Mouse (Mus musculus) hindbrain, embryonic 10.5 days (tissue): ENCODE results near the gene Rapgef3. TPM values are rescaled to one million over a fixed set of nuclear protein-coding genes. Genes with fewer than 3 reads are reported as not detected.
A peak's percentile ranks its signal among the peaks of the same experiment; 100 is the strongest.

Experiments
- DNase-seq: peaks from one replicate; pipeline ENCODE4 v3.0.0-alpha.2; 2017; ENCODE audit warnings: low spot score
- H3K27ac ChIP-seq: fragments of 300-500 bp; sonication (generic); 2 replicates; pipeline ENCODE4 v1.5.1; 2016; ENCODE audit warnings: mild to moderate bottlenecking, moderate library complexity
- H3K27me3 ChIP-seq: fragments of 300-500 bp; sonication (generic); 2 replicates; pipeline ENCODE4 v1.6.1; 2016; ENCODE audit warnings: mild to moderate bottlenecking; ENCODE audit not compliant: poor library complexity, insufficient read depth, severe bottlenecking
- H3K36me3 ChIP-seq: fragments of 300-500 bp; sonication (generic); 2 replicates; pipeline ENCODE4 v1.6.1; 2016; ENCODE audit warnings: mild to moderate bottlenecking, moderate library complexity
- H3K4me1 ChIP-seq: fragments of 300-500 bp; sonication (generic); replicated peaks from 2 replicates; pipeline ENCODE4 v1.6.1; 2016; ENCODE audit warnings: mild to moderate bottlenecking
- H3K4me3 ChIP-seq: fragments of 300-500 bp; sonication (generic); 2 replicates; pipeline ENCODE4 v1.5.1; 2016; ENCODE audit warnings: mild to moderate bottlenecking, moderate library complexity
- H3K9me3 ChIP-seq: fragments of 300-500 bp; sonication (generic); 2 replicates; pipeline ENCODE4 v1.6.1; 2016; ENCODE audit warnings: mild to moderate bottlenecking, moderate library complexity
- WGBS: fragments of 180-500 bp; shearing (Covaris S2); methylation state at CpG from one replicate; pipeline ENCODE4 v1.1.7; 2016; 5-methylcytosine and 5-hydroxymethylcytosine counted together
- polyA plus RNA-seq: library from polyadenylated mRNA; unstranded; fragments of >200 nt; fragmentation: Nextera tagmentation; extraction: Ambion mirVana; gene quantifications from 2 replicates; pipeline ENCODE4 v1.2.1, GENCODE M21; 2016

The Rapgef3 gene
- polyA plus RNA-seq, 1 experiment from 2014 or later, result 6.2 TPM

DNA sequence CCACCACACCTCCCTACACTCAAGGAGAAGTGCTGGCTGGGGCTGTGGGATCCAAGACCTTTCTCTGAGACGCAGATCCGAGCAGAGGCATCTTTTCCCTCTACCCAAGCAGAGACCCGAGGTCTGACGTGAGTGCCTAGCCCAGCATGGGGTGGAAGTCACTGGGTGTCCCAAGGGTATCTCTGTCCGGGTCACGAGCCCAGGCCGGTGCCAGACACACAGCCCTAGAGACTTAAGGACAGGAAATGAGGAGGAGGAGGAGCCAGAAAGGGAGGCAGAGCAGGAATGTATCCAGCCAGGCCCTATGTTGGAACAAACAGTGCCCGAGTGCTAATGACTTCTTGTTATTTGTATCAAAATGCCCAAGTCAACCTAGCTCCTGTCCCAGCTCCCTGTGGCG lies 5.0 kb downstream of the Rapgef3 start:
- peaks cover 65% of the 10 kb centered on the region for H3K27me3 ChIP-seq

DNA sequence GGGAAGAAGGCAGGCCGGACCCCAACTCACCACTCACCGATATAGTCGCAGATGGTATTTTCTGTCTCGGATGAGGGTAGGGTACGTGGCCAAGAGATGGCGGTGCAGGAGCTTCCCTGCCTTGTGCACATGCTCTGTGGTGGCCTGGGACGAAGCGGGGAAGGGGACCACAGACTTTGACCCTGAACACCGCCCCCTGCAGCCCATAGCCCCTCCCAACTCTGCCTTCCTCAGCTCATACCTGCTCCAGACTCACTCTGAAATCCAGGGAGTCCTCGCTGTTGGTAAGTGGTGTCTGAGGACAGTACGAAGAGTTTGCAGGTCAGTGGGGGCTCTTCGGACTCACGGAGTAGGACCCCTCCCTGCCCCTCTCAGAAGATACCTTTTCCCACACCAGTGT lies 6.3 kb downstream of the Rapgef3 start:
- H3K4me3 ChIP-seq, result no peak overlapping the region
- H3K4me1 ChIP-seq, result peaks cover 49% of the 10 kb centered on the region
- H3K27me3 ChIP-seq, result peaks cover 53% of the 10 kb centered on the region
- WGBS, result 34% methylated on average over 13 of the region's 13 CpGs
- H3K9me3 ChIP-seq, result no peaks in the 10 kb centered on the region
- DNase-seq, result no peak
- no peak overlapping the region for H3K27ac ChIP-seq
- no peaks in the 10 kb centered on the region for H3K36me3 ChIP-seq

More for the DNA sequence above, 5.0 kb downstream of the Rapgef3 start:
- no peak for DNase-seq
- 71% methylated on average over 9 of the region's 9 CpGs for WGBS
- Histone ChIP-seq H3K4me3 (no peak overlapping the region), H3K36me3 (no peaks in the 10 kb centered on the region), H3K27ac (no peak overlapping the region), H3K9me3 (no peaks in the 10 kb centered on the region), H3K4me1 (peaks cover 62% of the 10 kb centered on the region)

DNA sequence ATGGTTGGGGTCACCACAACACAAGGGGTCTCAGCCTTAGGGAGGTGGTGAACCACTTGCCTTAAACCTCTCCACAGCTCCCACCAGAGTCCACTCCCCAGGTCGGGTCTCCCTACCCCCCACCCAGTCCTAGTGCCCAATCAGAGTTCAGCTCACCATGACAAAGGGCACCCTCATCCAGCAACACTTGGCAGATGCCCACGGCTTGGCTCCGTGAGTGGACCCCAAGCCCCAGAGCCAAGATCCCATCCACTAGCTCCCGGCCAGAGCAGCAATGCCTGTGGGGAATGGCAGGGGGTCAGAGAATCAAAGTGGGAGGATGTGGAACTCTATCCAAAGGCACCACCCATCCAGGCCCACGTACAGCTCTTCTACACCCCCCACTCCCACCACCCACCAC lies 6.8 kb downstream of the Rapgef3 start:
- no peak overlapping the region for H3K4me3 ChIP-seq
- DNase-seq, result no peak
- peaks cover 50% of the 10 kb centered on the region for H3K27me3 ChIP-seq
- no peaks in the 10 kb centered on the region for H3K9me3 ChIP-seq
- H3K27ac ChIP-seq, result no peak overlapping the region
- 71% methylated on average over 5 of the region's 5 CpGs for WGBS
- no peaks in the 10 kb centered on the region for H3K36me3 ChIP-seq
- H3K4me1 ChIP-seq, result peaks cover 48% of the 10 kb centered on the region

DNA sequence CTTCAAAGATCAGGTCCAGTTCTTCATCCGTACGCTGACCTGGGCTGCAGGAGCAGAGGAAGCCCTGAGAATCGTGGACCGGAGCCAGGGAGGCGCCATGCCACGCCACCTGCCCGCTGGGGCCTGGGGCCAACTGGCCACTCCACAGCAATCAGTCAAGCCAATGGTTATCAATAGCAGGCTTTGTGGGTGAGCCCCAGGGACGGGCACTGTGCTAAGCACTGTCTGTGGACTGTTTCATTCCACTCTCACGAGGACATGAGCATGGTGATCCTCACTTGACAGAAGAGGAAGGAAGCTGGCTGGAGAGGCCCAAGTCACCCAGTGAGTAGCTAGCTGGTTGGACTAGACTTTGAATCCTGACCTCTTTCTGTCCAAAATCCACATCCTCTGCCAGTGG lies 7.8 kb downstream of the Rapgef3 start:
- no peak overlapping the region for H3K27ac ChIP-seq
- peaks cover 48% of the 10 kb centered on the region for H3K4me1 ChIP-seq
- H3K36me3 ChIP-seq, result no peaks in the 10 kb centered on the region
- WGBS, result 90% methylated on average over 9 of the region's 9 CpGs
- no peaks in the 10 kb centered on the region for H3K9me3 ChIP-seq
- no peak for DNase-seq
- H3K27me3 ChIP-seq, result peaks cover 41% of the 10 kb centered on the region
- no peak overlapping the region for H3K4me3 ChIP-seq

DNA sequence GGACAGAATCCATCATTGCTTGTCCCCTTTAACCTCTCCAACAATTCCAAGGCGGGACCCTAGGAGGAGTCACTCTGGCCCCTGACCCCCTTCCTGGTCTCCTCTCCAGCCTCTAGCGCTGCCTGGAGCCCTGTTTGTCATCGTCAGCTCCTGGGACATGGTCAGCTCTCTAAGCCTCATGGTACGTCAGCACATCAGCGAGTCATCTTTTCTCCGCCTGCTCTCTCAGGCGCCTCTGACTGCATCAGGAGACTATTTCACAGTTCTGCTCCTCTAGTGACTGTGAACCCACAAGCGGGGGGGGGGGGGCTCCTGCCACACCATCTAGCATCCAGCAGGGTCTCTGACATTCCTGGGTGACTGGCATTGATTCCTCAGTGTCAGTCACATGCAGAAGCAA lies 12.4 kb downstream of the Rapgef3 start:
- no peak for DNase-seq
- Histone ChIP-seq H3K9me3 (no peaks in the 10 kb centered on the region), H3K4me3 (no peak overlapping the region), H3K27me3 (peaks cover 9% of the 10 kb centered on the region; the same call in 1 of the 2 replicates), H3K4me1 (peaks cover 34% of the 10 kb centered on the region), H3K27ac (0 out of 2 replicates have a peak overlapping the region, but pooled peaks have one; percentile 3), H3K36me3 (no peaks in the 10 kb centered on the region)
- WGBS, result 38% methylated on average over 8 of the region's 8 CpGs

DNA sequence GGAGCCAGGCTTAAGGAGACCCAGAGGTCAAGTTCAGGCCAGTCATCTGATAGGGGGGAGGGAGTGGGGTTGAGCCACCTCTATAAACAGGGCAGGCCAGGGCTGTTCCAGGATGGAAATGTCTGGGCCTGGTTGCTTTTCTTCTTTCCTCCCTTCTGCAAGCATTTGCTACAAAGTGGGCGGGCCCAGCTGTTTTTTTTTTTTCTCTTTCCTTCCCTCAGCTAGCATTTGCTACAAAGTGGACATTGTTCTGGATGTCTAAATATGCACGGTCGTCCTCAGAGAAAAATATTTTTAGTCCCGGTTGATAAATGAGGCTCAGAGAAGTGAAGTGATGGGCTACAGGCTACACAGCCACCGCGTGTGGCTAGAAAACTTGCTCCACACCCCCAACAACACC lies 13.3 kb downstream of the Rapgef3 start:
- no peak for DNase-seq
- Histone ChIP-seq H3K27me3 (peaks cover 8% of the 10 kb centered on the region; the same call in 1 of the 2 replicates), H3K4me1 (peaks cover 43% of the 10 kb centered on the region), H3K27ac (peak overlapping the region; percentile 59; the same call in 1 of the 2 replicates), H3K36me3 (no peaks in the 10 kb centered on the region), H3K4me3 (no peak overlapping the region), H3K9me3 (no peaks in the 10 kb centered on the region)
- WGBS, result 77% methylated on average over 6 of the region's 6 CpGs

DNA sequence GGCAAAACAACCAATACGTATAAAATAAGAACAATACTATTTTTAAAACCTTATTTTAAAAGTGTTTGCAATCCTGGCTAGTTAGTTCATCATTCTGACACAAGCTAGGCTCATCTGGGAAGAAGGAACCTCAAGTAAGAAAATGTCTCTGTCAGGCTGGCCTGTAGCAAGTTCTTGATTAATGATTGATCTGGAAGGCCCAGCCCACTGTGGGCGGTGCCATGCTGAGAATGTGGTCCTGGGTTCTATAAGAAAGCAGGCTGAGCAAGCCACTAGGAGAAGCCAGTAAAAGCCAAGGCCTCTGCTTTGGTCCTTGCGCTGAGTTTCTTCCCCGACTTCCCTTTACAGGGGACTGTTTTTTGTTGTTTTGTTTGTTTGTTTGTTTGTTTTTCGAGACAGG lies 15.3 kb downstream of the Rapgef3 start:
- WGBS, result 90% methylated on average over 5 of the region's 5 CpGs
- Histone ChIP-seq H3K27ac (no peak overlapping the region), H3K9me3 (no peaks in the 10 kb centered on the region), H3K36me3 (no peaks in the 10 kb centered on the region), H3K4me1 (peaks cover 59% of the 10 kb centered on the region), H3K27me3 (peaks cover 14% of the 10 kb centered on the region; the same call in 1 of the 2 replicates), H3K4me3 (no peak overlapping the region)
- DNase-seq, result no peak

DNA sequence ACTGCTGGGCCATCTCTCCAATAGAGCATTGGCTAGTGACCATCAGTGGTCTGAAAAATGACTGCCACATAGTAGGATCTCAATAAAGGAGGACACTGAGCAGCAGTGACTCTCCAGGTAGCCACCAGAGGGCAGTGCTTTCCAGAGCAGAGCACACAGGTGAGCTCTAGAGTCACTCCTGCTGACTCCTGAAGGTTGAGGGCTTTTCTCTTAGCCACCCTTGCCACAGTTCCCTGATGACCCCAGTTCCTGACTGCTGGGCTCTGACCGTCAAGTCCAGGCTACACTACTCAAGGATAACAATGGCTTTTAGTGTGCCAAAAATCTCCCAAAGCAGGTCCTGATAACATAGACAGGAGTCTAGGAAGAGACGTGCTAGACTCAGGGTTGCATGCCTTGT lies 16.1 kb downstream of the Rapgef3 start:
- Histone ChIP-seq H3K36me3 (no peaks in the 10 kb centered on the region), H3K27ac (no peak overlapping the region), H3K4me1 (peaks cover 65% of the 10 kb centered on the region), H3K4me3 (no peak overlapping the region), H3K9me3 (no peaks in the 10 kb centered on the region), H3K27me3 (peaks cover 14% of the 10 kb centered on the region; the same call in 1 of the 2 replicates)
- no peak for DNase-seq
- 93% methylated on average over 2 of the region's 2 CpGs for WGBS

DNA sequence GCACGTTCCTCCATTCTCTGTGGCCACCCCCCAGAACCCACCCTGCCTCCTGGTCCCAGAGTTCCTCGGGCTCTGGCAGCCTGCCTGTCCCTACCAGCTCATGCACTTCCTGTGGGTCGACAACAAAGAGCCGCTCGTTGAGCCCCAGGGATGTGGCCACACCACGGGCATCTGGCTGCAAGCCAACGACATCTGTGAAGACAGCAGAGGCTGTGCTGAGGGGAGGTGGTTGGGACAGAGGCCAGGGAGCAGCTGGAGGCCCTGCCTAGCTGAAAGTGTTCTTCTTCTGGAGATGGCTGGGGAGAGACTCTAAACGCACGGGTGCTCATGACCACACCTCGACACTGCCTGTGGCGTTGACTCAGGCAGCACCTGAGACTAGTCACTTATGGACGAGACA lies 17.1 kb downstream of the Rapgef3 start:
- H3K27me3 ChIP-seq, result peaks cover 11% of the 10 kb centered on the region; the same call in 1 of the 2 replicates
- peaks cover 58% of the 10 kb centered on the region for H3K4me1 ChIP-seq
- WGBS, result 49% methylated on average over 12 of the region's 12 CpGs
- H3K9me3 ChIP-seq, result no peaks in the 10 kb centered on the region
- peak; percentile 40 for DNase-seq
- no peak overlapping the region for H3K4me3 ChIP-seq
- H3K36me3 ChIP-seq, result no peaks in the 10 kb centered on the region
- H3K27ac ChIP-seq, result peak overlapping the region; percentile 76

DNA sequence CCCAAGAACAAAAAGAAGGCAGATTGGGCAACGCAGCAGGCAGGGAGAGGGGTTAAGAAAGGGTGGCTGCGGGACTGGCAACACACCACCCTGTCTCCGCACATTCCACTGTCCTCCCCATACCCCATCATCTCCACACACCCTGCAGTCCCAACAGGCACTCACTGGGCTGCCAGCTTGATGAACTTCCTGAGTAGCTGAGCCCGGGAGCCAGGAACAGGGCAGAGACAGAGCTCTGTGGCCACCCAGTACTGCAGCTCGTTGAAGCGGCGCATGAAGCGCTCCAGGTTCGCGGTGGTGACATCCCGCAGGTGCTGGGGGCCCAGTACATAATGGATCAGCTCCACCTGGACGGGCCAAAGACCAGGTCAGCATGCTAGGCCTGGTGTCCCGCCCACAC lies 17.9 kb downstream of the Rapgef3 start:
- 90% methylated on average over 13 of the region's 13 CpGs for WGBS
- Histone ChIP-seq H3K4me1 (peaks cover 57% of the 10 kb centered on the region), H3K27ac (peak overlapping the region; percentile 76; the same call in 1 of the 2 replicates), H3K27me3 (peaks cover 11% of the 10 kb centered on the region; the same call in 1 of the 2 replicates), H3K36me3 (no peaks in the 10 kb centered on the region), H3K4me3 (no peak overlapping the region), H3K9me3 (no peaks in the 10 kb centered on the region)
- no peak for DNase-seq

DNA sequence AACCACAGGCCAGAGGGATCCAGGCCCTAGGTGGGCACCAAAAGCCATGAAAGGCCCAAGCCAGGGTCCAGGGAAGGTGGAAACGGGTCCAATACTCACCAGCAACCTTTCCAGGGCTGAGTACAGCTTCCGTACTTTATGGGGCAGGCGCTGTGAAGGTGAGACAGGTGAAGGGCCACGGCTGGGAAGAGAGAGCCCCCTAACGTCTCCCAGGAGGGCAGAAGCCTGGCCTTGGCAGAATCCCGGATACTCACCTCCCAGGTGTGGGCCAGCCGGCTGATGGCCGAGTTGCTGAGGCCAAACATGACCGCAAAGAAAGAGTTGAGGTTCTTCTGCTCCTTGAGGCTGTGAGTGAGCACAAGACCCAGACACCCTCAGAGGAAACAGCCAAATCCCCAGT lies 18.4 kb downstream of the Rapgef3 start:
- no peaks in the 10 kb centered on the region for H3K36me3 ChIP-seq
- H3K9me3 ChIP-seq, result no peaks in the 10 kb centered on the region
- peak overlapping the region; percentile 76 for H3K27ac ChIP-seq
- H3K4me1 ChIP-seq, result peaks cover 55% of the 10 kb centered on the region
- 91% methylated on average over 9 of the region's 9 CpGs for WGBS
- no peak for DNase-seq
- H3K4me3 ChIP-seq, result no peak overlapping the region
- H3K27me3 ChIP-seq, result peaks cover 11% of the 10 kb centered on the region; the same call in 1 of the 2 replicates

DNA sequence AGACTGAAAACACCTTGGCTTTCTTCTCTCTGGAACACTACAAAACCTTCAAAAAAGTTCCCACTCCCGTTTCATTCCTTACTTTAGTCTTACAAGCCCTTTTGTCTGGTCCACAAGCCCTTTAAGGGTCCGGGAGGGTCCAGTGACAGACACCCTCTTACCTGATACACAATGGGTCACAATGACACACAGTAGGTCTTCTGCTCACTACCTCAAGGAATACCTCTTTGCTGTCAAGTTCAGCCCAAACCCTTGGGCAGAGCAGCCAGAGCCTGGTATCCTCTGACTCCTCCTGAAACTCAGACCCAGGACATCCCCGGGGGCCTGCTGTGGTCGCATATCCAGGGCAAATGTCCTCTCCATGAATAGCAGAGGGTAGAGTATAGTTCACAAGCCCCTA lies 18.8 kb downstream of the Rapgef3 start:
- no peaks in the 10 kb centered on the region for H3K36me3 ChIP-seq
- H3K27me3 ChIP-seq, result peaks cover 11% of the 10 kb centered on the region; the same call in 1 of the 2 replicates
- no peaks in the 10 kb centered on the region for H3K9me3 ChIP-seq
- 84% methylated on average over 4 of the region's 4 CpGs for WGBS
- H3K27ac ChIP-seq, result peak overlapping the region; percentile 76; the same call in 1 of the 2 replicates
- H3K4me3 ChIP-seq, result no peak overlapping the region
- H3K4me1 ChIP-seq, result peaks cover 55% of the 10 kb centered on the region
- DNase-seq, result no peak

DNA sequence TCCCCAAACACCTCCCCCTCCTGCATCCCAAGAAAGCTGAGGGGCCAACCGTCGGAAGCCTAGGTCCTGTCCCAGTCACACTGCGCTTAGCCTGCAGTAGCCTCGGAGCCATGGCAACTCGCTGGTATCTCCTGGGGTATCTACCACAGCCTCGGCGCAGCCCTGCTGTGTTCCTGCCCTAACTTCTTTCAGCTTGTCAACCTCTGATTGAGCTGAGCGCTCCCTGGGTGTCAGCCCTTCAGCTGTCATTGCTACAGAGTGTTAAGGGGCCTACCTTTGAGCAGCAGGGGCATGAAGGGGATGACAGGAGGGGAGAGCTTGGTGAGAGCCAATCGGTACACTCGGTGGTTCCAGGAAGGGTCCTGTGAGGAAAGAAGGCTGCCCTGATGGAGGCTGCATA lies 19.5 kb downstream of the Rapgef3 start:
- Histone ChIP-seq H3K36me3 (no peaks in the 10 kb centered on the region), H3K27ac (peak overlapping the region; percentile 76), H3K4me1 (peaks cover 53% of the 10 kb centered on the region), H3K4me3 (no peak overlapping the region), H3K27me3 (peaks cover 11% of the 10 kb centered on the region; the same call in 1 of the 2 replicates), H3K9me3 (no peaks in the 10 kb centered on the region)
- DNase-seq, result peak; percentile 55
- WGBS, result 20% methylated on average over 10 of the region's 10 CpGs

DNA sequence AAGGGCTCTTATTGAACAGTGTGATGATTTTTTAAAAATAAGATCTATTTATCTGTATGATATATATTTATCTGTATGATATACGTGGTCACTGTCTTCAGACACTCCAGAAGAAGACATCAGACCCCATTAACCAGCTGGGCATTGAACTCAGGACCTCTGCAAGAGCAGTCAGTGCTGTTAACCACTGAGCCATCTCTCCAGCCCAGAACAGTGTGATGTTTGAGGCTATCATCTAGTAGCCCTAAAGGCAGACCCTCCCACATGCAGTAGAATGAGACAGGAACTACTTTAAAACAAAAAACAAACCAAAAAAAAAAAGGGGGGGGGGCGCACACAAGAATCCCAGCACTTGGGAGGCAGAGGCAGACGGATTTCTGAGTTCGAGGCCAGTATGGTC lies 20.3 kb downstream of the Rapgef3 start:
- Histone ChIP-seq H3K36me3 (no peaks in the 10 kb centered on the region), H3K4me1 (peaks cover 54% of the 10 kb centered on the region), H3K27ac (no peak overlapping the region), H3K9me3 (no peaks in the 10 kb centered on the region), H3K4me3 (no peak overlapping the region), H3K27me3 (peaks cover 11% of the 10 kb centered on the region; the same call in 1 of the 2 replicates)
- WGBS, result 88% methylated on average over 4 of the region's 4 CpGs
- no peak for DNase-seq
